Mouse (Mus musculus) kidney, embryonic 15.5 days (tissue): Measurements from ENCODE around the gene Gm49325. TPM values are rescaled to one million over a fixed set of nuclear protein-coding genes. Genes with fewer than 3 reads are reported as not detected.
A peak's percentile ranks its signal among the peaks of the same experiment; 100 is the strongest.

Source experiments
- ATAC-seq: fragments of 200-750 bp; cut with Nextera tagmentation; replicated peaks from 2 replicates; pipeline ENCODE4 v1.8.0; 2017; ENCODE audit warnings: moderate TSS enrichment; ENCODE audit not compliant: low FRiP score
- H3K27ac ChIP-seq: fragments of 300-500 bp; sonication (generic); 2 replicates; pipeline ENCODE4 v1.5.1; 2015; ENCODE audit warnings: mild to moderate bottlenecking, inconsistent platforms
- H3K27me3 ChIP-seq: fragments of 300-500 bp; sonication (generic); 2 replicates; pipeline ENCODE4 v1.6.1; 2015; ENCODE audit warnings: inconsistent platforms
- H3K36me3 ChIP-seq: fragments of 300-500 bp; sonication (generic); 2 replicates; pipeline ENCODE4 v1.6.1; 2015; ENCODE audit warnings: inconsistent platforms
- H3K4me1 ChIP-seq: fragments of 300-500 bp; sonication (generic); 2 replicates; pipeline ENCODE4 v1.6.1; 2015; ENCODE audit warnings: inconsistent platforms
- H3K4me2 ChIP-seq: fragments of 300-500 bp; sonication (generic); 2 replicates; pipeline ENCODE4 v1.6.1; 2015; ENCODE audit warnings: moderate library complexity, mild to moderate bottlenecking, inconsistent platforms
- H3K4me3 ChIP-seq: fragments of 300-500 bp; sonication (generic); replicated peaks from 2 replicates; pipeline ENCODE4 v1.5.1; 2015; ENCODE audit warnings: mild to moderate bottlenecking, inconsistent platforms
- H3K9ac ChIP-seq: fragments of 300-500 bp; sonication (generic); 2 replicates; pipeline ENCODE4 v1.6.1; 2015; ENCODE audit warnings: mild to moderate bottlenecking, inconsistent platforms
- H3K9me3 ChIP-seq: fragments of 300-500 bp; sonication (generic); replicated peaks from 2 replicates; pipeline ENCODE4 v1.6.1; 2016; ENCODE audit warnings: inconsistent platforms
- WGBS: fragments of 180-500 bp; shearing (Covaris S2); methylation state at CpG from one replicate; pipeline ENCODE4 v1.1.7; 2015; ENCODE audit warnings: mixed read lengths; 5-methylcytosine and 5-hydroxymethylcytosine counted together
- polyA plus RNA-seq: library from polyadenylated mRNA; unstranded; fragments of >200 nt; fragmentation: Nextera tagmentation; extraction: Ambion mirVana; gene quantifications from 2 replicates; pipeline ENCODE4 v1.2.1, GENCODE M21; 2015

Gene Gm49325
- polyA plus RNA-seq, 1 experiment from 2014 or later = 3.6 TPM

DNA sequence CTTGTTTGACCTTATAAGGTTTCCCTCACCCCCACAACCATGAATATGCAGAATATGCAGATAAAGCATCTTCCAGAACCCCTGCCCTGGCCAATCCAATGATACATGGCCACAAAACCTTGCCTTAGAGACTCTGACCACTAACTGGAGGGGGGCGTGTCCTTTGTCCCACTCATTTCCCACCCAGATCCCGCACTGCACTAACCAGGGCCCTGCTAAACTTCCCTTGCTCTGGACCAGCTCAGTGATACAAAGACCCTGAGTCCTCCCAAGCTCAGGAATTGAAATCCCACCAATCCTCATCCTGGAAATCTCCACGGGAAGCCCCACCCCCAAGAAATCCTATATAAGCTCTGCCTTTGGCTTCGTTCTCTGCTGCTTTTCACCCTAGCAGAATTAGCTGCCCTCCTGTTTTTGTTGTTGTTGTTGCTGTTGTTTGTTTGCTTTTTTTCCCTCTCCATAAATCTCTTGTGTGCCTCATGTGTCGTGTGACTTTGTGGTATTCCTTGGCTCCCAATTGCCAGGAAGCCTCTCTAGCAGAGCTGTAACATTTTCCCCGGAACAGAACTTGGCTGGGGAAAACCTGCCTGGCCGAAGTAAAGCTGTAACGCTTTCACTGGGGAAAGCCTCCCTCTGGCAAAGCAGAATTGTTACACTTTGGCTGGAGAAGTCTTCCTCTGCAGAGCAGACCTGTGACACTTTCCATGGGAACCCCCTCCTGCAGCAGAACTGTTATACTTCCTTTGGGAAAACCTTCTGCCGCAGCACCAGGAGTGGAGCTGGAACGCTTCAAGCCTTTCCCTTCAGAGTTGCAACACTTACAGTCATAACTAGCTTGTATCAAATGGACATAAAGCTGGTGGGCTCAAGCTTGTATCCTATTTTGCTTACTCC lies 25.7 kb upstream of the Gm49325 start:
- no peaks in the 10 kb centered on the region for H3K27me3 ChIP-seq
- H3K9me3 ChIP-seq = no peaks in the 10 kb centered on the region
- WGBS = 64% methylated on average over 10 of the region's 10 CpGs
- H3K4me1 ChIP-seq = peaks cover 28% of the 10 kb centered on the region
- H3K4me2 ChIP-seq = no peak overlapping the region
- no peak overlapping the region for H3K9ac ChIP-seq
- no peak overlapping the region for H3K4me3 ChIP-seq
- H3K27ac ChIP-seq = no peak overlapping the region
- no peaks in the 10 kb centered on the region for H3K36me3 ChIP-seq
- ATAC-seq = no peak

DNA sequence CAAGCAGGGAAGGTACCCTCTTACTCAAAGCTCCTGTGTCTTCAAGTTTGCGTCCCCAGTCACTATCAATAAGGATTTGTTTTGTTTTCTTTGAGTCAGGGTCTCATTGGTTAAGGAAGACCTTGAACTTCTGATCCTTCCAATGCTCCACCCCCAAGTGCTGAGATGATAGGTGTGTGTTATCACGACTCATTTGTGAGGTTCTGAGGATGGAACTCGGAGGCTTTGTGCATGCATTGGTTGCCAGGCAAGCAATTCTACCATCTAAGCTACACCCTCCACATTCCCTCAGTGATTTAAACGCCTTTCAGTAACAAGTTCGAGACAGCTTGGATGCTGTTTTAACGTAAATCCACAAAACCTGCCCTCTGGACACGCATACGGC lies 25.0 kb upstream of the Gm49325 start:
- H3K36me3 ChIP-seq = no peaks in the 10 kb centered on the region
- 0 out of 2 replicates have a peak, but pooled peaks have one; percentile 6 for ATAC-seq
- 8% methylated on average over 8 of the region's 8 CpGs for WGBS
- H3K27ac ChIP-seq = peak overlapping the region; percentile 97
- peak overlapping the region; percentile 70 for H3K4me2 ChIP-seq
- H3K4me3 ChIP-seq = peak overlapping the region; percentile 82
- no peaks in the 10 kb centered on the region for H3K9me3 ChIP-seq
- H3K9ac ChIP-seq = peak overlapping the region; percentile 44; the same call in 1 of the 2 replicates
- peaks cover 28% of the 10 kb centered on the region for H3K4me1 ChIP-seq
- H3K27me3 ChIP-seq = no peaks in the 10 kb centered on the region

DNA sequence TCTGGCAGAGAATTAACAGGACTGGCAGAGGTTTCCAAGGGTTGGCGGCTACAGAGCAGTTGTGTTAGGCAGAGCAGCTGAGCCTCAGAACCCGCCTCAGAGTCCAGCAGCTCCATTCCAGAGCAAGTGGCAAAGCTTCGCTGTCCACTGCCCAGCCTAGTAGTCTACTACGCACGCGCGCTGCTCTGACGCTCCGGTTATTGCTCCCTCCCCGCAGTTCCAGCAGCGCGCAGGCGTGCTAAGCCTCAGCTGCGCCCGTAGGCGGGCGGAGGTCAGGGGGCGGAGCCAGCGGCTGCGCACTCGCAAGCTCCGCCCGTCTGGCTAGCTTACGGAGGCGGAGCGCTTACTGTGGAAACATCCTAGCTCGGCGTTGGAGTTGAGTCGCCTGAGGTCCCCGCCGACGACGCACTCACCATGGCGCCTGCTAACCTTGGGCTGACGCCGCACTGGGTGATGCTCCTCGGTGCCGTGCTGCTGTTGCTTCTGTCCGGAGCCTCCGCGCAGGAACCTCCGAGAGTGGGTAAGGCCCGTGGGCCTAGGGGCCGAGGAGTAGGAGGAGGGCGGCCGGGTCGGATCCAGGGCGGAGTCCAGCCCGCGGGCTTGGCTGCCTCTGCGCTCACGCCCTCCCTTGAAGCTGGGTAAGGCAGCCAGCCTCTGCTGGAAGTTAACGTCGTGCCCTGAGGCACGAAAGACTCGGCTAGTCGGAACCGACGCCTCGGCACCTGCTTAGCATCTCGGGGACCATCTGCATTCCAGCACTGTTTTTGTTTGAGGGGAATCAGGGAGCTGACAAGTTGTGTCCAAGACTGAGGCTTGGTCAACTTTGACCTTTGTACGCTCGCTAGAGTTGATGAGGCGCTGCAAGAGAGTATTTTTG lies 24.4 kb upstream of the Gm49325 start, which contains the start of gene Pttg1ip:
Gene Pttg1ip (plus strand): TSS at position 313 of the 877 bp plus-strand sequence.
- no peaks in the 10 kb centered on the region for H3K9me3 ChIP-seq
- H3K27me3 ChIP-seq = no peaks in the 10 kb centered on the region
- ATAC-seq = peak; percentile 96
- WGBS = under 1% methylated on average over 64 of the region's 64 CpGs
- peak within 1 kb of the TSS; percentile 70 for H3K4me2 ChIP-seq
- H3K4me1 ChIP-seq = peaks cover 28% of the 10 kb centered on the region
- H3K36me3 ChIP-seq = no peaks in the 10 kb centered on the region
- peak within 1 kb of the TSS; percentile 97 for H3K27ac ChIP-seq
- peak within 1 kb of the TSS; percentile 82 for H3K4me3 ChIP-seq
- peak within 1 kb of the TSS; percentile 90 for H3K9ac ChIP-seq

DNA sequence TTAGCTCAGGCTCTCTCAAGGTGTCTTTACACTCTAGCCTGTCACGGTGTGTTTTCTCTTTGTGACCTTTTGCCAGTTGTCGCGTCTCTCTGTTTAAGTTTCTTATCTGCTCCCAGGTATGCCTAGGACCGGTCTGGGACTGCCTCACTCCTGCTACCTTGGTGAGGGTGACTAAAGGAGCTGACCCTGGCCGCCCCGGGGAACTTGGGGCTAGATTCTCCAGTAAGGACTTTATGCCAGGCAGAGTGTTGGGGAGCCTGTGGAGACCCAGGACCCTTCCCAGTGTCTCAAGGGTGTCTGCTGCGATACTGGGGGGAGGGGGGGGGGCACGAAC lies 23.7 kb upstream of the Gm49325 start:
- H3K9me3 ChIP-seq = no peaks in the 10 kb centered on the region
- peaks cover 5% of the 10 kb centered on the region; the same call in 1 of the 2 replicates for H3K36me3 ChIP-seq
- peaks cover 28% of the 10 kb centered on the region for H3K4me1 ChIP-seq
- H3K27me3 ChIP-seq = no peaks in the 10 kb centered on the region
- peak overlapping the region; percentile 70 for H3K4me2 ChIP-seq
- peak overlapping the region; percentile 82 for H3K4me3 ChIP-seq
- WGBS = 6% methylated on average over 8 of the region's 8 CpGs
- peak overlapping the region; percentile 97 for H3K27ac ChIP-seq
- ATAC-seq = peak; percentile 2
- peak overlapping the region; percentile 90 for H3K9ac ChIP-seq

DNA sequence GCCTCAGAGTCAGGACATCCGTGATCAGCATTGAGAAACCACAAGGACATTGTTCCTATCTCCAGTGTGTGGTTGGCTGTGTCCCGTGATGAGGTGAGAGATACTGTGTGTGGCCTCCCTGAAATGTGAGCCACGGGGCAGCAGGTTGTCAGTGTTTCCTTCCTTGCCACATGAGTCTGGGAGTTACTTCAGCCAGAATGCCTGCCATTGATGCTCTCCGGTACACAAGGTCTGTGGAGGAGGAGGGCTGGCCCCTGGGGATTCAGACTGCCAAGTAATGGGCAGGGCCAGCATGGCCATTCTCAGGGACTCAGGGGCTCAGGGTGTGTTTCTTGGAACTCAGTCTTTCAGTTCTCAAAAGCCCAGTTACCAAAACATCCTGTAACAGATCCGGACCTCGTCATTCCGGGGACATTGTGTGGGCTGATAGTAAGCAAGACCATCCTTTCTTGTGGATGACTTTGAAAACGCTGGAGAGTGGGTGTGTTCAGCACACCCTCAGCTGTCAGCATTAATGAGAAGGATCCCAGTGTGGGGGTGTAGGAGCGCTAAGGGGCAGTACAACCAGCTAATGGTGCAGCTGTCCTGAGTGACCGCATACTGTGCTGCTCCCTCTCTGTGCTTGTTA lies 22.1 kb upstream of the Gm49325 start:
- no peak overlapping the region for H3K9ac ChIP-seq
- peak overlapping the region; percentile 70 for H3K4me2 ChIP-seq
- 38% methylated on average over 10 of the region's 10 CpGs for WGBS
- peaks cover 19% of the 10 kb centered on the region for H3K36me3 ChIP-seq
- H3K27ac ChIP-seq = peak overlapping the region; percentile 59
- H3K9me3 ChIP-seq = no peaks in the 10 kb centered on the region
- H3K27me3 ChIP-seq = no peaks in the 10 kb centered on the region
- no peak overlapping the region for H3K4me3 ChIP-seq
- H3K4me1 ChIP-seq = peaks cover 42% of the 10 kb centered on the region
- no peak for ATAC-seq

DNA sequence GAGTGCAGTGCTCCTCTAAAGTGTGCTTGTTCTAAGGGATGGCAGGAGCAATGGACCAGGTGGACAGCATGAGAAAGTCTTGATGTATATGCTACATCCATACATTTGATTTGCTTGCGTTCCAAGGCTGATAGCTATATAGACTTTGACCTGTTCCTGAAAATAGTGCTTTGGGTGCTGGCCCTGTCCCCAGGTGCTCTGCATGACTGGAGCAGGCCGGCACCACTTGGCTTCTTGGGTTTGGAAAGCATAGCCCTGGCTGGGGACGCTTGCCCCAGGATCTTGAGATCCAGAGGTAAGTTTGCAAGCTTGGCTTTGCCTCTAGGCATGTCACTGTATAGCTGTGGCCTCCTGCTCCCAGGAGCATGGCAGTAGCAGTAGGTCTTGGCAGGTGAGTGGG lies 19.4 kb upstream of the Gm49325 start:
- no peaks in the 10 kb centered on the region for H3K9me3 ChIP-seq
- ATAC-seq = no peak
- peaks cover 37% of the 10 kb centered on the region for H3K36me3 ChIP-seq
- no peaks in the 10 kb centered on the region for H3K27me3 ChIP-seq
- no peak overlapping the region for H3K27ac ChIP-seq
- no peak overlapping the region for H3K4me2 ChIP-seq
- 96% methylated on average over 3 of the region's 3 CpGs for WGBS
- H3K4me3 ChIP-seq = no peak overlapping the region
- H3K9ac ChIP-seq = no peak overlapping the region
- peaks cover 54% of the 10 kb centered on the region for H3K4me1 ChIP-seq

DNA sequence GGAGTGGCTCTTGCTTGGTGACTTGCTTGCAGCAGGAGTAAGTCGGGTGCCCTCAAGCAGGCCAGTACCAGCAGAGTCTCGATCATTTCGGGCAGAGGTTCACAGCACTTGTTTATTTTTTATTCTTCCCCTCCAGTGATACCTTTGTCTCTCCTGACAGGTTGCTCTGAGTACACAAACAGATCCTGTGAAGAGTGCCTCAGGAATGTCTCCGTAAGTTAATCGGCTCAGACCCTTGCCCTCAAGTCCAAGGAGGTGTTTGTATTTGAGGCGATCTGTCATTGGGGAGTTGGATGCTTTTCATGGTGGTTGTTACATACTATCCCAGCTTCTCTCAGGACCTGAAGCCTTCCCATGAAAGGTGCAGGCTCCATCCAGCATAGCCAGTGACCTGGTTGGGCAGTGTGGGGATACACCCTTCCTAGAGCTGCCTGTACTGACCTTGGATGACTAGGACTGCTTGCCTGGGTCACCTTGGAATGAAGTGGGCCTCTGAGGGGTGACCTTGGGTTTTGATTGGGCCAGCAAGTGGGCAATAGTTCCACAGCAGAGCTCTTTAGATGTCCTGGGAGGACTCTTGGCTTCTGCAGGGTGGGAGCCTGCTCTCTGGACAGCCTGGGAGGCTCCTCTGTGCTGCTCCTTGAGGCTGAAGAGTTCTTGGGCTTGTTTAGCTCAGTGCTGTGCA lies 18.8 kb upstream of the Gm49325 start:
- ATAC-seq = no peak
- Histone ChIP-seq H3K36me3 (peaks cover 43% of the 10 kb centered on the region), H3K27me3 (no peaks in the 10 kb centered on the region), H3K4me2 (no peak overlapping the region), H3K9me3 (no peaks in the 10 kb centered on the region), H3K27ac (no peak overlapping the region), H3K4me1 (peaks cover 54% of the 10 kb centered on the region), H3K9ac (no peak overlapping the region), H3K4me3 (no peak overlapping the region)
- WGBS = 82% methylated on average over 6 of the region's 6 CpGs

DNA sequence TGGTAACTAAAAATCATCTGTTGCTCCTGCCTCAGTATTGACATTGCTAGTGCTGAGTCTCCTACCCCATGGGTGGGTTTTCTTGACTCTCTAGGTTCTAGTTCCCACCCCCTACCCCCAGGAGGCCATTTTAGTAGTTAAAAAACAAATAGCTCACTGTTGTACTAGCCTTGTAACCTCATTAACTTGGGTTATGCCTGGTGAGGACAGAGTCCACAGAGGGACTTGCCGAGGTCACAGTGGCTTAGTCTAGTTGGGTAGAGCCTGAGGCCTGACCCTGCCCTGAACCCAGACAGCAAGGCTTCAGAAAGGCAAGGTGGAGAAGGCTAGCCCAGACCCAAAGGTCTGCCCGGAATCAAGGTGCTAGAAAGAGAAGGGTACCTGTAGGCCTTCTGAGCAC lies 18.0 kb upstream of the Gm49325 start:
- WGBS = 91% methylated on average over 2 of the region's 2 CpGs
- Histone ChIP-seq H3K4me2 (no peak overlapping the region), H3K4me3 (no peak overlapping the region), H3K27ac (no peak overlapping the region), H3K4me1 (peaks cover 46% of the 10 kb centered on the region), H3K9me3 (no peaks in the 10 kb centered on the region), H3K36me3 (peaks cover 51% of the 10 kb centered on the region), H3K9ac (no peak overlapping the region), H3K27me3 (no peaks in the 10 kb centered on the region)
- no peak for ATAC-seq

DNA sequence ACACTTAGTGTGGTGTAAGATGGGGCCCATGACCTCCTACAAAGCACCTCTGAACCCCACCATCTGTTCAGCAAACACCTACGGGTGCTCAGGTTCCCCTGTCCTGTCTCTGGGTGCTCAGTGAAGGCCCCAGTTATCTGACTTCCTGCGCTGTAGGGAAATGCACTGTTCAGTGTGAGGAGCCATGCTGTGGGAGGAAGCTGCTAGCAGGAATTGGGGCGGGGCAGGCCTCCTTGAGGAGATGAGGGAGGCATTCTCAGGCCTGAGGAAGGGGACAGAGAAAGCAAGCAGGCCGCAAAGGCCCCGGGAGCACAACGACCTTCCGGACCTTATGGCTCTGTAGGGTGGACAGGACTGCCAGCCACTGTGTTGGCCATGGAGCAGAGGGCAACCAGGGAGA lies 16.9 kb upstream of the Gm49325 start:
- Histone ChIP-seq H3K9ac (no peak overlapping the region), H3K27ac (peak overlapping the region; percentile 65), H3K36me3 (peaks cover 62% of the 10 kb centered on the region), H3K27me3 (no peaks in the 10 kb centered on the region), H3K4me3 (no peak overlapping the region), H3K4me1 (peaks cover 35% of the 10 kb centered on the region), H3K9me3 (no peaks in the 10 kb centered on the region), H3K4me2 (no peak overlapping the region)
- no peak for ATAC-seq
- 78% methylated on average over 7 of the region's 7 CpGs for WGBS

DNA sequence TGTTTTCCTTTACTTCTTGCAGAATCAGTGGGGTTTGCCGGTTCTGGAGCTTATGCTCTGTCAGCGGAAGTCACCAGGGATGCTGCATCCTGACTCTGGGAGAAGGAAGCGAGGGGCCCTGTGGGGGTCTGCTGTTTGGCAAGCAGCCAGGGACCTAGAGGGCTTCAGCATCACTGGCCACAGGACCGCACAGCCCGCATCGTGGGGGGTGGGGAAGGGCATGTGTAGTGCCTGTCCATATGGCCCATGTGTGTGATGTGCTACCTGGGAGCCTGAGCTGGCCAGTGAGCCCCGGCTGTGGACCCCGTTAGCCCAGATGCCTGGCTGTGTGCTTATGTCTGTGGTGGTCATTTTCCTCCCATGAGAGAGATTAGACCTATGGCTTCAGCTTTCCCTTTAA lies 16.2 kb upstream of the Gm49325 start:
- Histone ChIP-seq H3K4me2 (no peak overlapping the region), H3K9ac (no peak overlapping the region), H3K4me1 (peaks cover 34% of the 10 kb centered on the region), H3K36me3 (peaks cover 69% of the 10 kb centered on the region), H3K27me3 (no peaks in the 10 kb centered on the region), H3K27ac (0 out of 2 replicates have a peak overlapping the region, but pooled peaks have one; percentile 65), H3K4me3 (no peak overlapping the region), H3K9me3 (no peaks in the 10 kb centered on the region; the same call in 1 of the 2 replicates)
- 78% methylated on average over 8 of the region's 8 CpGs for WGBS
- ATAC-seq = no peak

DNA sequence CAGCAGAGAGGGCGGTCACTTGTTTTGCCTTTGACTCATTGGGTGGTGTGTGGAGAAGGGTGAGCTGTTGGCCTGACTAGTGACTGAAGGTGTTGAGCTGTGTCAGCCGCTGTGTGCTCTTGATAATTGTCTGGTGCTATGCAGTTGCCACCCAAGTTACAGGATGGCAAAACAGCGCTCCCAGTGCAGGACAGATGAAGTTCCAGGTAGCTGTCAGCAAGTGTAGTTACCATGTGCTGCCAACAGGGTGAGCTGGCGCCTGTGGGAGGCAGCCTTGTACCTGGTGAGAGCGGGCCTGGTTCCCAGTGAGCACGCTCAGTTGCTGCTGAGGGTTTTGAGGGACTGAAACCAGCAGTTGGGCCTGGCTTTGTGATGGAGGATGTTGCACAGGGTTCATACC lies 15.2 kb upstream of the Gm49325 start:
- H3K27me3 ChIP-seq = no peaks in the 10 kb centered on the region

More for the DNA sequence above, 15.2 kb upstream of the Gm49325 start:
- no peak overlapping the region for H3K4me3 ChIP-seq
- H3K27ac ChIP-seq = peak overlapping the region; percentile 7
- 45% methylated on average over 6 of the region's 6 CpGs for WGBS
- no peak overlapping the region for H3K4me2 ChIP-seq
- H3K4me1 ChIP-seq = peaks cover 34% of the 10 kb centered on the region
- no peak overlapping the region for H3K9ac ChIP-seq
- H3K9me3 ChIP-seq = no peaks in the 10 kb centered on the region; the same call in 1 of the 2 replicates
- ATAC-seq = peak; percentile 60
- H3K36me3 ChIP-seq = peaks cover 79% of the 10 kb centered on the region
